Mouse (Mus musculus): ENCODE measurements around the gene Rtkn2. TPM values are rescaled to one million over a fixed set of nuclear protein-coding genes. Genes with fewer than 3 reads are reported as not detected.

Rtkn2 gene
- polyA plus RNA-seq, 1 experiment from 2014 or later = 11.7 TPM

GRCm38 (mm10) chr10:68067961-68068360, 88.6 kb downstream of the Rtkn2 start:
- no peaks in the 10 kb centered on the region for H3K9me3 ChIP-seq
- H3K27ac ChIP-seq = no peak overlapping the region
- no peak overlapping the region for H3K4me2 ChIP-seq (replicated peaks)
- WGBS = 83% methylated on average over 5 of the region's 5 CpGs
- H3K4me3 ChIP-seq = no peak overlapping the region
- ATAC-seq (ENCODE audit: insufficient number of reproducible peaks, insufficient read depth, low FRiP score, low TSS enrichment) = no peak
- H3K9ac ChIP-seq = no peak overlapping the region
- H3K36me3 ChIP-seq = no peaks in the 10 kb centered on the region
- no peaks in the 10 kb centered on the region for H3K27me3 ChIP-seq
- 0 out of 2 replicates have a peak, but pooled peaks cover 2% of the 10 kb centered on the region for H3K4me1 ChIP-seq

- 86% methylated on average over 8 of the region's 8 CpGs for WGBS
- Histone ChIP-seq H3K27ac (no peak overlapping the region), H3K9ac (no peak overlapping the region), H3K27me3 (no peaks in the 10 kb centered on the region), H3K9me3 (no peaks in the 10 kb centered on the region), H3K4me1 (0 out of 2 replicates have a peak, but pooled peaks cover 2% of the 10 kb centered on the region), H3K36me3 (no peaks in the 10 kb centered on the region), H3K4me2 (replicated peaks) (no peak overlapping the region), H3K4me3 (no peak overlapping the region)
- ATAC-seq (ENCODE audit: insufficient number of reproducible peaks, insufficient read depth, low FRiP score, low TSS enrichment) = no peak
Observed at GRCm38 (mm10) chr10:68068426-68068825, 89.1 kb downstream of the Rtkn2 start.

GRCm38 (mm10) chr10:68071041-68071440, 91.7 kb downstream of the Rtkn2 start:
- 79% methylated on average over 7 of the region's 7 CpGs for WGBS
- no peak for ATAC-seq (ENCODE audit: insufficient number of reproducible peaks, insufficient read depth, low FRiP score, low TSS enrichment)

GRCm38 (mm10) chr10:68072626-68073025, 93.3 kb downstream of the Rtkn2 start:
- H3K27me3 ChIP-seq = no peaks in the 10 kb centered on the region
- H3K36me3 ChIP-seq = no peaks in the 10 kb centered on the region
- no peaks in the 10 kb centered on the region for H3K9me3 ChIP-seq
- no peak overlapping the region for H3K4me2 ChIP-seq (replicated peaks)
- no peak for ATAC-seq (ENCODE audit: insufficient number of reproducible peaks, insufficient read depth, low FRiP score, low TSS enrichment)
- WGBS = 90% methylated on average over 4 of the region's 4 CpGs
- no peak overlapping the region for H3K9ac ChIP-seq
- H3K4me3 ChIP-seq = no peak overlapping the region
- H3K27ac ChIP-seq = no peak overlapping the region
- H3K4me1 ChIP-seq = no peaks in the 10 kb centered on the region

More at GRCm38 (mm10) chr10:68071041-68071440, 91.7 kb downstream of the Rtkn2 start:
- Histone ChIP-seq H3K9ac (no peak overlapping the region), H3K9me3 (no peaks in the 10 kb centered on the region), H3K27me3 (no peaks in the 10 kb centered on the region), H3K4me3 (no peak overlapping the region), H3K4me1 (no peaks in the 10 kb centered on the region), H3K36me3 (no peaks in the 10 kb centered on the region), H3K27ac (no peak overlapping the region), H3K4me2 (replicated peaks) (no peak overlapping the region)

- Histone ChIP-seq H3K4me3 (no peak overlapping the region), H3K27me3 (no peaks in the 10 kb centered on the region), H3K4me1 (no peaks in the 10 kb centered on the region), H3K27ac (no peak overlapping the region), H3K9ac (no peak overlapping the region), H3K4me2 (replicated peaks) (no peak overlapping the region), H3K36me3 (no peaks in the 10 kb centered on the region), H3K9me3 (no peaks in the 10 kb centered on the region; the same call in 1 of the 2 replicates)
- WGBS = 89% methylated on average over 12 of the region's 12 CpGs
- ATAC-seq (ENCODE audit: insufficient number of reproducible peaks, insufficient read depth, low FRiP score, low TSS enrichment) = no peak
Observed at GRCm38 (mm10) chr10:68074291-68074690, 94.9 kb downstream of the Rtkn2 start.

- Histone ChIP-seq H3K9ac (no peak overlapping the region), H3K27me3 (no peaks in the 10 kb centered on the region), H3K4me1 (no peaks in the 10 kb centered on the region), H3K36me3 (no peaks in the 10 kb centered on the region), H3K9me3 (no peaks in the 10 kb centered on the region; the same call in 1 of the 2 replicates), H3K27ac (no peak overlapping the region), H3K4me2 (replicated peaks) (no peak overlapping the region), H3K4me3 (no peak overlapping the region)
- ATAC-seq (ENCODE audit: insufficient number of reproducible peaks, insufficient read depth, low FRiP score, low TSS enrichment) = no peak
- WGBS = 85% methylated on average over 5 of the region's 5 CpGs
Observed at GRCm38 (mm10) chr10:68075181-68075580, 95.8 kb downstream of the Rtkn2 start.

- Histone ChIP-seq H3K27me3 (no peaks in the 10 kb centered on the region), H3K9ac (no peak overlapping the region), H3K9me3 (no peaks in the 10 kb centered on the region; the same call in 1 of the 2 replicates), H3K4me1 (no peaks in the 10 kb centered on the region), H3K36me3 (no peaks in the 10 kb centered on the region), H3K27ac (no peak overlapping the region), H3K4me2 (replicated peaks) (no peak overlapping the region), H3K4me3 (no peak overlapping the region)
- ATAC-seq (ENCODE audit: insufficient number of reproducible peaks, insufficient read depth, low FRiP score, low TSS enrichment) = no peak
- WGBS = 93% methylated on average over 3 of the region's 3 CpGs
Observed at GRCm38 (mm10) chr10:68078708-68079107, 99.3 kb downstream of the Rtkn2 start.

GRCm38 (mm10) chr10:68079910-68080670, 100.7 kb downstream of the Rtkn2 start:
- H3K4me3 ChIP-seq = no peak overlapping the region
- H3K4me2 ChIP-seq (replicated peaks) = no peak overlapping the region
- no peak overlapping the region for H3K9ac ChIP-seq
- no peaks in the 10 kb centered on the region for H3K4me1 ChIP-seq
- no peak for ATAC-seq (ENCODE audit: insufficient number of reproducible peaks, insufficient read depth, low FRiP score, low TSS enrichment)
- WGBS = 83% methylated on average over 10 of the region's 10 CpGs
- no peaks in the 10 kb centered on the region for H3K27me3 ChIP-seq
- H3K27ac ChIP-seq = no peak overlapping the region
- no peaks in the 10 kb centered on the region for H3K36me3 ChIP-seq
- H3K9me3 ChIP-seq = no peaks in the 10 kb centered on the region; the same call in 1 of the 2 replicates

GRCm38 (mm10) chr10:68081712-68082111, 102.3 kb downstream of the Rtkn2 start:
- no peaks in the 10 kb centered on the region for H3K27me3 ChIP-seq
- H3K4me3 ChIP-seq = no peak overlapping the region
- no peaks in the 10 kb centered on the region for H3K36me3 ChIP-seq
- no peak overlapping the region for H3K27ac ChIP-seq
- ATAC-seq (ENCODE audit: insufficient number of reproducible peaks, insufficient read depth, low FRiP score, low TSS enrichment) = no peak
- no peak overlapping the region for H3K9ac ChIP-seq
- H3K4me1 ChIP-seq = no peaks in the 10 kb centered on the region
- WGBS = 69% methylated on average over 6 of the region's 6 CpGs
- H3K4me2 ChIP-seq (replicated peaks) = no peak overlapping the region
- no peaks in the 10 kb centered on the region; the same call in 1 of the 2 replicates for H3K9me3 ChIP-seq

GRCm38 (mm10) chr10:68085574-68085973, 106.2 kb downstream of the Rtkn2 start:
- no peak overlapping the region for H3K9ac ChIP-seq
- H3K9me3 ChIP-seq = no peaks in the 10 kb centered on the region
- 78% methylated on average over 4 of the region's 4 CpGs for WGBS
- no peak overlapping the region for H3K4me2 ChIP-seq (replicated peaks)
- no peaks in the 10 kb centered on the region for H3K27me3 ChIP-seq
- no peak overlapping the region for H3K27ac ChIP-seq
- no peak for ATAC-seq (ENCODE audit: insufficient number of reproducible peaks, insufficient read depth, low FRiP score, low TSS enrichment)
- no peaks in the 10 kb centered on the region for H3K4me1 ChIP-seq
- no peak overlapping the region for H3K4me3 ChIP-seq
- H3K36me3 ChIP-seq = no peaks in the 10 kb centered on the region

GRCm38 (mm10) chr10:68086973-68087372, 107.6 kb downstream of the Rtkn2 start:
- Histone ChIP-seq H3K36me3 (no peaks in the 10 kb centered on the region), H3K9me3 (no peaks in the 10 kb centered on the region), H3K4me3 (no peak overlapping the region), H3K27ac (peak overlapping the region; percentile 41; the same call in 1 of the 2 replicates), H3K4me2 (replicated peaks) (no peak overlapping the region), H3K9ac (no peak overlapping the region), H3K4me1 (no peaks in the 10 kb centered on the region), H3K27me3 (no peaks in the 10 kb centered on the region)
- 51% methylated on average over 4 of the region's 4 CpGs for WGBS
- ATAC-seq (ENCODE audit: insufficient number of reproducible peaks, insufficient read depth, low FRiP score, low TSS enrichment) = no peak

- H3K27ac ChIP-seq = no peak overlapping the region
- ATAC-seq (ENCODE audit: insufficient number of reproducible peaks, insufficient read depth, low FRiP score, low TSS enrichment) = no peak
- H3K4me2 ChIP-seq (replicated peaks) = no peak overlapping the region
- no peaks in the 10 kb centered on the region for H3K9me3 ChIP-seq
- 84% methylated on average over 3 of the region's 3 CpGs for WGBS
- H3K27me3 ChIP-seq = no peaks in the 10 kb centered on the region
- H3K36me3 ChIP-seq = no peaks in the 10 kb centered on the region
- no peak overlapping the region for H3K9ac ChIP-seq
- H3K4me1 ChIP-seq = no peaks in the 10 kb centered on the region
- H3K4me3 ChIP-seq = no peak overlapping the region
Observed at GRCm38 (mm10) chr10:68087722-68088121, 108.4 kb downstream of the Rtkn2 start.

Measured in embryonic facial prominence, embryonic 12.5 days (tissue).